Mouse (Mus musculus) liver, adult 2 months (tissue): ENCODE measurements around the gene Gdap1l1.

Experiments
- CTCF ChIP-seq: fragments of 200-500 bp; IDR thresholded peaks from 2 replicates; pipeline ENCODE4 v1.5.1; 2011; ENCODE audit warnings: low read depth, low read length, control low read depth
- POLR2A ChIP-seq: fragments of 200-500 bp; IDR thresholded peaks from 2 replicates; pipeline ENCODE4 v1.6.1; 2011; ENCODE audit warnings: low read length, control low read depth; ENCODE audit not compliant: insufficient read depth; ENCODE audit errors: extremely low read depth

DNA sequence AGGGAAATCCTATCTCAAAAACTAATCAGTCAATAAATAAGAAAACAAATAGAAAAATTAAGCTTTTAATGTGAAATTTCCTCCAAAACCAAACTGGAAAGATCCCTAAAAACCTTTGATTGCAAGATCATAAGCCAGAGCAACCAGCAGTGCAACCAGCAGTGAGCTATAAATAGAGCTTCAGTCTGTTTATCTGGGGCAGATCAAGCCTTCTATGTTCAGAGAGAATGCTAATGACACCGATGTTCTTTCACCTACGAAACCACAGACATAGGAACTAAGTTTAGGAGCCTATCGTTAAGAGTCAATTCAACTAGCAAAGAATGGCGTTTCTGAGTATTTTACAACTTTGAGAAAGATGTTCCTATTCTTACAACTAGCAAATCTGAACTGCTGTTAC is 26.4 kb upstream of the Gdap1l1 start:
- TF ChIP-seq POLR2A (no peak), CTCF (no peak)
